Mouse (Mus musculus) large intestine, adult 2 months (tissue): ENCODE results near the gene Gimap5. TPM values are rescaled to one million over a fixed set of nuclear protein-coding genes. Genes with fewer than 3 reads are reported as not detected.
A peak's percentile ranks its signal among the peaks of the same experiment; 100 is the strongest.

Source experiments
- DNase-seq: peaks from one replicate; pipeline ENCODE4 v3.0.0-alpha.2; 2012; ENCODE audit warnings: low read depth, low spot score
- WGBS: fragments of 180-500 bp; shearing (Covaris S2); methylation state at CpG from one replicate; pipeline ENCODE4 v1.1.7; 2018; 5-methylcytosine and 5-hydroxymethylcytosine counted together
- polyA plus RNA-seq: library from polyadenylated mRNA; depleted of rRNA; stranded (reverse); fragments of >200 nt; gene quantifications from 2 replicates; pipeline ENCODE4 v1.2.3, GENCODE M21; 2012

Gimap5 gene
- polyA plus RNA-seq, 1 experiment, result 15.0 TPM

- WGBS, result 66% methylated on average over 15 of the region's 15 CpGs
- DNase-seq, result no peak
These were observed 6.8 kb upstream of the Gimap5 start, which contains the start of gene Gimap1 for GRCm38 (mm10) chr6:48738961-48739779. TSS of gene Gimap1 (plus strand) at chr6:48739054.

- DNase-seq, result no peak
- WGBS, result 83% methylated on average over 3 of the region's 3 CpGs
These were observed 6.3 kb upstream of the Gimap5 start for GRCm38 (mm10) chr6:48739780-48740055.

- 65% methylated on average over 3 of the region's 3 CpGs for WGBS
- no peak for DNase-seq
These were observed 5.4 kb upstream of the Gimap5 start for GRCm38 (mm10) chr6:48740501-48741169.

- DNase-seq, result no peak
- 18% methylated on average over 3 of the region's 3 CpGs for WGBS
These were observed 4.7 kb upstream of the Gimap5 start for GRCm38 (mm10) chr6:48741273-48741672.

- DNase-seq, result no peak
- WGBS, result 10% methylated on average over 9 of the region's 9 CpGs
These were observed 4.2 kb upstream of the Gimap5 start for GRCm38 (mm10) chr6:48741711-48742206.

- no peak for DNase-seq
- 10% methylated on average over 52 of the region's 52 CpGs for WGBS
These were observed 3.3 kb upstream of the Gimap5 start for GRCm38 (mm10) chr6:48742422-48743351.

- DNase-seq, result no peak
- 52% methylated on average over 2 of the region's 2 CpGs for WGBS
These were observed 507 bp upstream of the Gimap5 start for GRCm38 (mm10) chr6:48745490-48745889.

GRCm38 (mm10) chr6:48747091-48747966, 1.3 kb downstream of the Gimap5 start:
- DNase-seq, result no peak
- 17% methylated on average over 7 of the region's 7 CpGs for WGBS

- 48% methylated on average over 7 of the region's 7 CpGs for WGBS
These were observed 17.7 kb downstream of the Gimap5 start for GRCm38 (mm10) chr6:48763567-48764270.

GRCm38 (mm10) chr6:48764496-48764895, 18.5 kb downstream of the Gimap5 start:
- no peak for DNase-seq
- 96% methylated on average over 10 of the region's 10 CpGs for WGBS

More at GRCm38 (mm10) chr6:48763567-48764270, 17.7 kb downstream of the Gimap5 start:
- no peak for DNase-seq

GRCm38 (mm10) chr6:48768178-48768869, 22.3 kb downstream of the Gimap5 start:
- WGBS, result 45% methylated on average over 9 of the region's 9 CpGs
- no peak for DNase-seq

GRCm38 (mm10) chr6:48768933-48769332, 22.9 kb downstream of the Gimap5 start:
- no peak for DNase-seq
- 76% methylated on average over 3 of the region's 3 CpGs for WGBS

GRCm38 (mm10) chr6:48770696-48771095, 24.7 kb downstream of the Gimap5 start, which contains the start of gene Gimap3:
TSS of gene Gimap3 (minus strand) at chr6:48770851.
- DNase-seq, result no peak
- WGBS, result 65% methylated on average over 3 of the region's 3 CpGs

GRCm38 (mm10) chr6:48772030-48772429, 26.0 kb downstream of the Gimap5 start:
- WGBS, result 7% methylated on average over 8 of the region's 8 CpGs
- DNase-seq, result peak; percentile 57

GRCm38 (mm10) chr6:48784406-48784805, 38.4 kb downstream of the Gimap5 start:
- DNase-seq, result no peak
- 86% methylated on average over 1 of the region's 1 CpGs for WGBS

- WGBS, result 60% methylated on average over 1 of the region's 1 CpGs
These were observed 39.2 kb downstream of the Gimap5 start for GRCm38 (mm10) chr6:48785189-48785588.

GRCm38 (mm10) chr6:48785601-48786000, 39.6 kb downstream of the Gimap5 start:
- DNase-seq, result no peak

More at GRCm38 (mm10) chr6:48785189-48785588, 39.2 kb downstream of the Gimap5 start:
- DNase-seq, result no peak

GRCm38 (mm10) chr6:48787867-48788266, 41.9 kb downstream of the Gimap5 start:
- 82% methylated on average over 2 of the region's 2 CpGs for WGBS
- no peak for DNase-seq

More at GRCm38 (mm10) chr6:48785601-48786000, 39.6 kb downstream of the Gimap5 start:
- 71% methylated on average over 2 of the region's 2 CpGs for WGBS
